Mouse (Mus musculus) gastrocnemius, adult 18-20 months (tissue): ENCODE results near the gene Prune1. TPM values are rescaled to one million over a fixed set of nuclear protein-coding genes. Genes with fewer than 3 reads are reported as not detected.

Experiments
- DNase-seq: peaks from one replicate; pipeline ENCODE4 v3.0.0; 2021; ENCODE audit warnings: low spot score
- total RNA-seq, 2 experiments: library from RNA; stranded (reverse); gene quantifications; 2 replicates each; pipeline ENCODE4 v1.2.3; 2021

The Prune1 gene
- total RNA-seq, 2 experiments from 2014 or later = 51.3 to 56.0 TPM

DNA sequence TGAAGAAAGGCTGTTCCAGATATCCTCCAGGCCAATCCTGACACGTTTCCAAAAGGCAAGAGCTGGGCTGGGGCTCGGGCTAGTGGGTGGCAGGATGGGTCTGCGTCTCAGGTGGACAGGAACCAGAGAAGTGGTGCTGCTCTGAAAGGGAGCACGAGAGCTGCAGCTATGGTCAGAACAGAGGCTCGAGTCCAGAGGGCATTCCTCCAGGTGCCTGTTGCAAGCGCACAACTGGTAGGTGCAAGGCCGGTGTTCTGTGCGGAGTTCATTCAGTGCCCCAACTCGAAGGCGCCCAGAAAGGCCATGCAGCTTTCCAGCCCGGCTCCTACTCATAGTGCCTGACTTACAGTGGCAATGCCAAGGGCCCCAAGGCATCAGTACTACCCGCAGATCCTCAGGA, 41.9 kb downstream of the Prune1 start:
- DNase-seq = no peak

DNA sequence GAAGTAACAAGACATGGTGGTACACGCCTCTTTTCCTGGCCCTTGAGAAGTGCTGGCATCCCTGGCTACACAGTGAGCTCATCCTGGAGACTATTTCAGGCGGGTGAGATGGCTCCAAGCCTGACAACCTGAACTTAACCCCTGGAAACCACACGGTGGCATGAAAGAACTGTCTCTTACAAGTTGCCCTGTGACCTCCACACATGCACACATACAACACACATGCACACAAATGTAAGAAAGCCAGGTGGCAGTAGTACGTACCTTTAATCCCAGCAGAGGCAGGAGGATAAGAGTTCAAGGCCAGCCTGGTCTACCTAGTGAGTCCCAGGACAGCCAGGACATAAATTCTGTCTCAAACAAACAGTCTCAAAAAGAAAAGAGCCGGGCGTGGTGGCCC, 42.9 kb downstream of the Prune1 start:
- DNase-seq = no peak

DNA sequence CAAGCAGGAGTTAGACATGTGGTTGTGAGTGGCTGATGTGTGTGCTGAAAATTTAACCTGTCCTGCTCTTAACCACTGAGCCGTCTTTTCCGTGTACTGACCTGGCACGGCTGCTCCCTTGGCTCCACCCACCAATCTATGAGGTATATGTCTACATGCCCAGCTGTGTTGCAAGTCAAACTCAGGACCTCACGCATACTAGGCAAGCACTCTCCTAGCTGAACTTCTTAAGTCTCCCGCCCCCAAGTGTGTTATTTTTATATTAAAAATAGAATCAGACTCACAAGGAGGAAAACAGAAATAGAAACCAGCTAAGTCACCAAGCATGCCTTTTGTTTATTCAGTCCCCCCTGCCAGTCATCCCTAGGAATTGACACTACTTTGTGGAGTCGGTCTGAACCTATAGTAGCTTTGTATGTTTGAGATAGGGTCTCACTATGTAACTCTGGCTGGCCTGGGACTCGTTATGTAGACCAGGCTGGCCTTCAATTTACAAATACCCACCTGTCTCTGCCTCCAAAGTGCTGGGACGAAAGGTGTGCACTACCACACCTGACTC, 44.3 kb downstream of the Prune1 start:
- DNase-seq = no peak

- no peak for DNase-seq
These were observed 46.2 kb downstream of the Prune1 start for GRCm38 (mm10) chr3:95235386-95236301.

- DNase-seq = no peak
These were observed 48.4 kb downstream of the Prune1 start for GRCm38 (mm10) chr3:95233303-95233980.

GRCm38 (mm10) chr3:95232771-95233170, 49.1 kb downstream of the Prune1 start:
- DNase-seq = no peak

DNA sequence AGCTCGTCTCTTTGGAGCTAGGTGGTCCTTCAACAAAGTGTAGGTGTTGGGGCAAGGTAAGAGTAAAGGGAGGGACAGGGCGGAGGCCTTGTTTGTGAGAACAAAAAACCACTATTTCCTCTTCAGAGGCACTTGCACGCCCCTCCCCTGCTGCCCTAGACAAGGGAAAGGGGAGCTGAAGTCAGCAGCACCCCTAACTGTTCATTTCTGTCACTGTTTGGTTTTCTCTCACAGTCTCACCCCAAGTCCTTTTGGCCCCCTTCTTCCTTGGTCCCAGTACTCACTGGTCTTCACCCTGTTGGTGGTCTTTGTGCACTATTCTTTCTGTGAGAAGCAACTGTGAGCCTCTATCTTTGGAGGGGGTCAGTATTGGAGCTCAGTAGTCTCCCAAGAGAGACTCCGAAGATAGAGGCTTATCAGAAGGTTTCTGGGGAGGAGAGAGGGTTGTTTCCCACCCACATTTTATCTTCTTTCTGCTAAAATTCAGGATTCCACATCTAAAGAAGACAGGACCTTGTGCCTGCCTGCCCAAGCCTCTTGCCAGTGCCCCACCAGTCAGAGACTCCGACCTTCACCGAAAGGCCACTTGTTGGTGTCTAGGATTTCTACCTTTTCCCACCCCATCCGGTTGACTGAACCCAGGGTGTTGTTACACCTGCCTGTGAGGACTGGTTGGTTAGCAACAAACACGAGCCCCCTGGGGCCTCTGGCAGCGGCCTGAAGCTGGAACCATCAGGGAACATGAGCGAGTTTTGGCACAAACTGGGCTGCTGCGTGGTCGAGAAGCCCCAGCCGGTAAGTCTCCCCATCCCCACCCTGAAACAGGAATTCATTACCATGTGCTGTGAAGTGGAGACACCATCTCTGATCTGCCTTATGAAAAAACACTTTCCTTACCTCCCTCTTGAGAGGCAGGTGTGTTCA, 50.3 kb downstream of the Prune1 start, which contains the start of gene Mllt11:
TSS of gene Mllt11 (minus strand) at position 874 of the 924 bp plus-strand sequence.
- DNase-seq = no peak

GRCm38 (mm10) chr3:95230495-95231297, 51.2 kb downstream of the Prune1 start:
- peak; percentile 20 for DNase-seq

DNA sequence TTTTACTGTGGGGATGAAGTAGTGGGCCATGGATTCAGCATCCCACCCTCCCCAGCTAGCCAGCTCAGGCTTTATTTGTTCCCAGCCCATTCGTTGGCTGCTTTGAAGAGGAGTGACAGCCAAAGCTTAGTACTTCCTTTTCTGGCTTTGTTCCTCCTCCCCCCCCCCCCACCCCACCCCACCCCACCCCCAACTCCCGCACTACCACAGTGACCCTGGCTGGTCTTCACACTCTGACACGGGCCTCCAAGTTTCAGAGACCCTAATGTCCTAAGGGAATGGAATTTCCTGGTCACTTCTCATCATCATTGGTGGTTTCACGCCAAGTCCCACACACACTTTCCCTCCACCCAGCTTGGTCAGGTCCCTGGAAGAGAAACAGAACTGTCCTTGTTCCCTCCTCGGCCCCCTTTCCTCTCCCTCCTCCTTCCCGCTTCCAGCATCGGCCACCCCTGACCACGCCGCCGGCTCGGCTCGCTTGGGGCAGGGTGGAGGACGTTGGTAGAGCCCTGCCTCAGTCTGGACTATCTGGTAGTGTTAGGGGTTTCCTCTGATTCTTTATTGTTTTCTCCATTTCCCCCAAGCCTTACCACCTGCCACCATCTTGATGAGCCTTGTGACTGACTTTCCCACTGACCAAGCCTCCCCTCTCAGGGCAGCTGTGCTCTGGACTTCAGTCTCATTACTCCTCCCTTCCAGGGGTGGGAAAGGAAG, 51.9 kb downstream of the Prune1 start:
- peak; percentile 54 for DNase-seq

DNA sequence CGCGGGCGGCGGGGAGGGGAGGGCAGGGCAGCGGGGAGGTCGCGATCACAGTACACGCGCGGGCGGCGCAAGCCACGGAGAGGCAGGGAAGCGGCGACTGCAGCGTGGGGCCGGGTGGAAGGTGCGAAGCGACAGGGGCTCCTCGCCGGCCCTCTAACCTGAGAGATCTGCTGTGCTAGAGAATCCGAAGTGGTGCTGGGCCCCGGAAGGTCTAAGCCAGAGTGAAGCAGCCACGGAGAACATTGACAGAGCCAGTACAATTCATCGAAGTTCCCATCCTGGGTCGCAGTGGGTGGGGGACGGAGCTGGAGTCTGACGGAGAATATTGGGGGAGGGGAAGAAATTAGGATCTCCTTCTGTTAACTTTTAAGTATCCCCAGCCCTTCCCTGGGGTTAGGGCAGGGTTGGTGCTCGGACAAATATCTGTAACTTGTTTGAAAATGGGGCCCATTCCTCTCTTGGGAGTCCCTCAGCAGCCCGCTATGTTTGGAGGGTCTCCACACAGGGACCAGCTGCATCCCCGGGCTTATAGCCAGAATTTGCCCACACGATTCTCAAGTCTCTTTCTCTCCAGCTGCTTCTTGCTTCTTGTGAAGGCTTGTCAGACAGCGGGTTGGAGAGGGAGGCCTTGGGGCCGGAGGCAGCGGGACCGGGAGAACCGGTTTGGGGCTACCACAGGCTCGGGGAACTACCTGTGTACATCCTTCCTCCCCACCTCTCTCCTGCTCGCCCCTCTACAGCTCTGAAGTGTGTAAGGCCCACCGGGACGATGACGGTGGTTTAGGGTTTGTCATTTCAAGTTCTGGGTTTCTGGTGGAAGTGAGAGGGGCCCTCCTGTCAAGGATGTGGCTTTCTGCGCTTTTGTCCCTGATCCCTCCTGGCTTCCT, 52.7 kb downstream of the Prune1 start:
- DNase-seq = no peak

GRCm38 (mm10) chr3:95228148-95228893, 53.6 kb downstream of the Prune1 start, which contains the start of gene Cdc42se1:
Gene Cdc42se1 (plus strand): TSS chr3:95228732.
- peak; percentile 85 for DNase-seq

DNA sequence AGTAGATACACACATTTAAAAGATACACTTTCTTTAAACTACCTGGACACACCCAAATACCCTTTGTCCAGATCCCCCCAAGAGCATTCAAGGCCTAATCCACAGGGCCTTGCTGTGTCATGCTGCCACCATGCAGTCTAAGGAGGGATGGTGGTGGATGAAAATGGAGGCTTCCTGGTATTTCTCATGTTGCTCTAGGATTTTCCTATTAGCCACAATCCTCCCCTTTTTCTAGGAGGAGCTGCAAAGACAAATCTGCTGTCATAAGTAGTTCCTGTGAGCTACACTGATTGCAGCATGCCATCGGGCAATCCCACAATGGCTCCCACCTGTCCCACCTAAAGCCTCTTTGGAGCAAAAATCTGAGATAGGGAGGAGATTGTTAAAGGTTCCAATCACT, 54.7 kb downstream of the Prune1 start:
- DNase-seq = no peak

DNA sequence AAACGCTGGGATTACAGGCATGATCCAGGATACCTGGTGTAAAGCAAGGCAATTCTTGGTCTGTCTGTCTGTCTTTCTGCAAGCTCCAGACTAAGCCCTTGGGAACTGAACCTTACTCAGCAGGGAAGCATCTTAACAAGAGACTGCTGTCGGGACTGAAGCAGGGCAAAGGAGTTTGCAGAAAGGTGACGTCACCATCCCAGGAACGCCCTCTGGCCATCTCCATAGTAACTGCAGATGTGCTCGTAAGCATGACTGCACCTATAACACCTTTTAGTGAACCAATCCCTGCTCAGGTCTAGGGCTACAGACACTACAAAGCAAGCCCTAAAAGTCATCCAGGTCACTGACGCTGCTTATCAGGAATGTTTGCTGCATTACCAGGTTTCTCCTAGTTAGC, 57.6 kb downstream of the Prune1 start:
- DNase-seq = peak; percentile 31

- no peak for DNase-seq
These were observed 58.8 kb downstream of the Prune1 start for GRCm38 (mm10) chr3:95223041-95223440.

DNA sequence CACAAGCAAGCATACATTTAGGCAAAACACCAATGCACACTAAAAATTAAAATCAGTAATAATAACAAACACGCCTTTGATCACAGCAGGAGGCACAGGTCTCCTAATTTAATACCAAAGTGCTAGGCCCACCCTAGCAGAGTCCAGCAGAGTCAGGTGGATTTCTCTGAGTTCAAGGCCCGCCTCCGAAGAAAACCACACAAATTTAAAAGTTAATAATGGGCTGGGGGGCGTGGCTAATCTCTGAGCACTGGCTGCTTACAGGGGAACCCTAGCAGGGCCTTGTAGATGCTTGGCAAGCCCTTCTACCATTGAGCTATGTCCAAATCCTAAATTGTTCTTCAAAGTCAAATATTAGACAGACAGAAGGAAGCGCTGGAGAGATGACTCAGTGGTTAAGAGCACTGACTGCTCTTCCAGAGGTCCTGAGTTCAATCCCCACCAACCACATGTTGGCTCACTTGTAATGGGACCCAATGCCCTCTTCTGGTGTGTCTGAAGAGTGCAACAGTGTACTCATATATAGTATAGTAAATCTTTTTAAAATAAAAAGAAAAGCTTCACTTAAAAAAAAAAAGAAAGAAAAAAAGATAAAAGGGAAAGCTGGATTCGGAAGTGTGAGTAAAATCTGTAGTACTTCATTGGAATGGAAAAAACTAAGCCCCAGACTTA, 63.3 kb downstream of the Prune1 start:
- DNase-seq = no peak

- DNase-seq = peak; percentile 97
These were observed 64.4 kb downstream of the Prune1 start, which contains the start of gene Gabpb2 for GRCm38 (mm10) chr3:95217255-95218134. Gene Gabpb2 (minus strand): TSS chr3:95217916.
